Mouse (Mus musculus) stomach, postnatal 0 days (tissue): ENCODE measurements around the gene Khsrp.

ENCODE experiments used
- CTCF ChIP-seq: IDR thresholded peaks from 2 replicates; pipeline ENCODE4 v1.5.1; 2016; ENCODE audit warnings: antibody characterized with exemption, low read depth, mild to moderate bottlenecking, moderate library complexity
- EP300 ChIP-seq: optimal IDR thresholded peaks from 2 replicates; pipeline ENCODE3; 2016; ENCODE audit warnings: antibody characterized with exemption

- TF ChIP-seq CTCF (peak; percentile 48), EP300 (no peak)
These were observed 19.8 kb downstream of the Khsrp start, which contains the start of the genes Gtf2f1 and Gm17949 for GRCm38 (mm10) chr17:57011236-57012141.
